Mouse (Mus musculus) MEL-GATA-1-ER (cell line): ENCODE results near the gene Kif1bp.
"Not testable (repeated sequence)": the region's sequence is repeated elsewhere in the genome, so short reads cannot be mapped to it uniquely, and the experiment has no call there.

ENCODE experiments used
- DNase-seq: peaks from one replicate; pipeline ENCODE4 v3.0.0-alpha.2; 2012; ENCODE audit warnings: low read depth; ENCODE audit errors: extremely low read depth

The Kif1bp gene

DNA sequence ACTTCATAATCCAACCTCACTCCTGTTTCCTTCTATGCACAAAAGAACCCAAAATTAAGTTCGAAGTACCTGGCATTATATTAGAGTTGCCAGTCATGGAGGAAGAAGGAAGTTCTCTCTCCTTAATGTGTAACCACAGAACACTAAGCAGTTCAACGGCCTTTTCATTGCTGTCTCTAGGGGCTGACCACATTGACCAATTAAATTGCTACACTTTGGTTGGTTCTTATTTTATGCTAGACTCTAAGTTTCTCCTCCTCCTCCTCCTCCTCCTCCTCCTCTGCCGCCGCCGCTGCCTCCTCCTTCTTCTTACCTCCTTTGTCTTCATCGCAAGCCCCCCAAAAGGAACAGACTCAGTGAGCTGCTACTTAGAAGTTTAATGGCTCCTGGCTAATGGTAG is 66.7 kb downstream of the Kif1bp start:
- DNase-seq, result no peak

DNA sequence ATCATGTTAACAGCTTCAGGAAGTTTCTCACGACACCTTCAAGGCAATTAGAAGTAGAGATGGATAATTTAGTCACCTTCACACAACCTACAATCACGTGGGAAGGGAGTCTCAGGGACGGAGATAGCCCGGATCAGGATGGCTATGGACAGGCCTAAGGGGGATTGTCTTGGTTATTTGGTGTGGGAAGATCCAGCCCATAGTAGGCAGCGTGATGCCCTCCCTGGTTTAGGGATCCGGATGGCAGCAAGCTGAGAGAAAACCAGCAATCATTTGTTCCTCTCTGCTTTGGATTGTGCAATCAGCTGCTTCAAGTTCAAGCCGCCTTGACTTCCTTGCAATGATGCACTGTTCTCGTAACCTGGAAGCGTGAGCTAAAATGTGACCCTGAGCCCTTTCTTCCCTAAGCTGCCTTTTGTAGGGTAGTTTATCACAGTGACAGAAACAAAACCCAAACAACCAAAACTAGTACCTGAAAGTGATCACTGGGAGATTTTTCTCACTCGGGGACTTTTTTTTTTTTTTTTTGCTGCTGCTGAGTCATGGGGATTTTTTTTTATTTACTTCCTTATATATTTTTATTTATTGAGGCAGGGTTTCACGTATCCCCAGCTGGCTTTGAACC is 69.1 kb downstream of the Kif1bp start:
- DNase-seq, result no peak

DNA sequence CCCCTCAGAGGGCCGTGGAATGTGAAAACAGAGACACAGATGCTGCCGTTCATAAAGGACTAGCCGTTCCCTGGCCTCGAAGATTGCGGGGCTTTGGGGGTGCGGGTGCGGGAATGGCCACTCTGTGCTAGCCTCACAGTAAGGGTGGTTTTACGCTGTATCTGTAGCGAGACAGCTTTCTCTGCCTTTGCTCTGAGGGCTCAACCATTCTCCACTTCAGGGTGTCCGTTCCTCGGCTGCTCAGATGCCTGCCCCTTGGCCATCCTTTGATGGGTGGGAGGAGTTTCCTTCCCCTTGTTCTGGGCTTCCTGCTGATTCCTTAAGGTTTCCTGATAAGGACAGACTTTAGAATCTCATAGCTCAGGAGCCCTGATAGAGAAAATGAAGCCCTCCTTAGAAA is 69.8 kb downstream of the Kif1bp start:
- DNase-seq, result no peak

DNA sequence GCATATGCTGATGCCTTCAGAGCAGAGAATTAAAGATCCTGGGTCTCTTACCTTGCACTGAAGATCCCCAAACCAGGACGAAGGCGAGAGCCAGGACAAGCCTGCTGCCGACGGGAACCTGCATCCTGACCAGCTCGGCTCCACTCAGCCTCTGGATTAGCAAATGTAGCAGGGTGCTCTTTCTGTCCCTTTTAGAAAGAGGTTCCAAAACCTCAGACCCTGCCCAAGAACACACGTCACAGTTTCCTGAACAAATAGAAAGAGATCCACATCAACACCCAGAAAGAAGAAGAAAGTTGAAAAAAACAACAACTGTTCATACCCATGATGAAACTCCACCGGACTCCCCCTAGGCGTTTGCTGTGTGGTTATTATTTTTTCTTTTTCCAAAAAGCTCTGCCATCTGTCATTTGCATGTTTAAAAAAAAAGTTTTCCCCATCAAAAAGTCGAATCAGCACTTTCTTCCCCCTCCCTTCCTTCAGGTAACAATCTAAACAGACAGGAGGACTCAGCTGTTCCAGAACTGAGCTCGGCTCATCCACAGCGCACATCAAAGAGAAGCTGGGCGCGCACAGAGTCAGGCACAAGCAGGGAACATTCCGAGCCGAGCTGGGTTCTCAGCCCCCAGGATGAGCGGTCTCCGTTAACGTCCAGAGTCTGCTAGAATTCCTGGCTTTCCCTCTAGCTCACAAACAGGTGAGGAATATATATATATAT is 70.5 kb downstream of the Kif1bp start:
- DNase-seq, result peak; percentile 88

DNA sequence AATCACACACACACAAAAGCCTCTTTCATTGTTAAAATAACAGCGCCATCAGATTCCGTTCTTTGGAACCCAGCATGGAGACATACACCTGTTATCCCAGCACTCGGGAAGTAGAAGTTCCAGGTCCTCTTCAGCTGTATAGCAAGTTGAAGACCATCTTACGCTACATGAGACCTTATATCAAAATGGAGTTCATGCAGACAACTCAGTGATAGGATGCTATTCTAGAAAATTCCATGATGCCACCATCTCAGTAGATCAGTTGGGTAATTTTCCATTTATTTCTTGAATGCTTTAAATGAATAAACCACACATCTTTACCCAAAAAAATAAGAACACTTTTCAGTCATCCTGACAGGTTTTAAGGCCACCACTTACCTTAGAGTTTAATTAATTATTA is 71.2 kb downstream of the Kif1bp start:
- no peak for DNase-seq

DNA sequence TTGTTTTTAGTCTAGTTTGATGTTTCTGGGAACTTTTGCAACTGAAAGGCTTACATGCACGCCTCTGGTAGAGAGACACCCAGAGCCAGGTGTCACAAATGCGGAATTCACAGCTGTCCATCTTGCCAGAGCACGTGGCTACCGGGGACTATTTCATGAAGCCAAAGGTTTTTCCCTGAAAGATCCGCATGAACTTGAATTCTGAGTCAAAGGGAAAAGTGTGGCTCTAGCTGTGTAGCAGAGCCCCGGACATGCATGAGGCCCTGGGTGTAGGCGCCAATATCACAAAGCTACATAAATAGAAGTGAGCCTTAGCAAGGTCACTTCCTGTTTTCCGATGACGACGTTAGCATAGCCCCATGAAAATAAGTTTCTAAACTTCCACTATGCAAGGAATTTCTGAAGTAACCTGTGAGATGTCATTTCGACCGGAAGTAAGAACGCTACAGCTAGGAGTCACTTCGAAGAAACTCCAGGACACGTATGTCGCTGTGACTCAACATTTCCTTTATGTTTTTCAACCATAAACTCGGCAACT is 72.2 kb downstream of the Kif1bp start:
- DNase-seq, result peak; percentile 85

DNA sequence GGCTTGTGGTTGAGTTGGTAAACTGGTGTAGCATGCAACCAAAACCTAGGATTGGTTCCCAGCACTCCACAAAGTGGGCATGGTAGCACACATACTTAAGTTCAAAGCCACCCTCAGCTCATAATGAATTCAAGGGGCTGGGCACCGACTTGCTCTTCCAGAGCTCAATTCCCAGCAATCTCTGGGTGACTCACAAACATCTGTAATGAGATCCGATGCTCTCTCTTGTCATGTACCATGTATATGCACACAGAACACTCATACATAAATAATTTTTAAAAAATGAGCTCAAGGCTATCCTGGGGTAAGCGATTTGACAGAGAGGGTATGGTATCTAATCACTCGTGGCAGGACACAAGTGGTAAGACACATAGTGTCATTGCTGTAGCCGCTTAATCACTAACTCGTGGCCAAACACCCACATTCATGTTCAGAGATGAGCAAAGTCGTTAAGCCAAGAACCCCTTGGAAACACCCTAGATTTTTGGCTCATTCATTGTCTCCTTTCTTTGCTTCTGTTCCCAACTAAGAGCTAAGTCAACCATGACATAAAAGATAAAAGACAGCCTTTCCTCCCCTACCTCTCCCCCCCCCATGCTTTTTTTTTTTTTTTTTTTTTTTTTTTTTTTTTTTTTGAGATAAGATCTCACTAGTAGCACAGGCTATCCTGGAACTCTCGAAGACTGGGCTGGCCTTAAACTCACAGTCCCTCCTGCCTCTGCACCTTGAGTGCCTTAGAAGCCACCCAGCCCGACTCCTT is 72.9 kb downstream of the Kif1bp start:
- no peak for DNase-seq

DNA sequence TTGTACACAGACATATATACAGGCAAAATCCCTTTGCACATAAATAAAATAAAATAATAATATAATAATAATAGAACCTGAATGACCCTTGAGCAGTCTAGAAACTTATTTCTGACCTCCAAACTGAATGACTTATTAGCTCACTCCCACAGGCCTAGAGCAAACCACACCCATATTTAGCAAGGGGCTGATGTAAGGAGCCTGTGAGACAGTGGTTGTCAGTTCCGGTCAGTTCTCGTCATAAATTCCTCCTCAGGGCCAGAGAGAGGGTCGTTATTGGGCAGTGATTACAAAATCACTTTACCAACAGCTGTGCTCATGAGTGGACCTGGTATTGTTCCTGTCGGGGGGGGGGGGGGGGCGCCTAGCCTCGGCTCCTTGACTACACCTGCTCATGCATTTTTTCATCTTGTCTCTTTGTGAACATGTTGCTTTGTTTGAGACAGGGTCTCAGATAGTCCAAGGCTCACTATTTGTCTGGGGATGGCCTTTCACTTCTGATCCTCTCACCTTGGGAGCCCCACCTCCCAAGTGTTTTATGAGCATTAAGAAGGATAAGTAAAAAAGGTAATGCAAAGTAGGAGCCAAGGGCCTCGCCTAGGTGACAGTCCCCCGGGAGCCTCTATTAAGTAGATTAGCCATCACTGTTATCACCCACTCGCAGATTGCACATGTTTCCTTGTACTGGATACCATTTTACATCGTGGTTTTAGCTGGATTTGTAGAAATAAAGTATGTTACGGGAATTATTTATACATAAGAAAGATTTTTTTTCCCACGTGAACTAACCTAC is 74.2 kb downstream of the Kif1bp start:
- no peak for DNase-seq

DNA sequence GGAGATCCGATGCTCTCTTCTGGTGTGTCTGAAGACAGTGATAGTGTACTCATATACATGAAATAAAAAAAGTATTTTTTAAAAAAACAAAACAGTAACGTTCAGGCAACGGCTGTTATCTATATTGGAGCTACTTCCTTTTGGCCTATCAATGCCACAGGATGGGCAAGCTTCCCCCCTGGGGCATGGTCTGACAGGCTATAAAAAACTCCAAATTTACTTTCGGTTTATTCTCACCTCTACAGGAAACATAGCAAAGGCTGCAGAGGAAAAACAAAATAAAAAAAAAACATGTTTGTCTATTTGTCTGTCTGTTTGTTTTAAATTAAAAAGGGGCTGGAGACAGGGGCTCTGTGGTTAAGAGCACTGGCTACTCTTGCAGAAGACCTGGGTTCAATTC is 74.9 kb downstream of the Kif1bp start:
- DNase-seq, result peak; percentile 83

DNA sequence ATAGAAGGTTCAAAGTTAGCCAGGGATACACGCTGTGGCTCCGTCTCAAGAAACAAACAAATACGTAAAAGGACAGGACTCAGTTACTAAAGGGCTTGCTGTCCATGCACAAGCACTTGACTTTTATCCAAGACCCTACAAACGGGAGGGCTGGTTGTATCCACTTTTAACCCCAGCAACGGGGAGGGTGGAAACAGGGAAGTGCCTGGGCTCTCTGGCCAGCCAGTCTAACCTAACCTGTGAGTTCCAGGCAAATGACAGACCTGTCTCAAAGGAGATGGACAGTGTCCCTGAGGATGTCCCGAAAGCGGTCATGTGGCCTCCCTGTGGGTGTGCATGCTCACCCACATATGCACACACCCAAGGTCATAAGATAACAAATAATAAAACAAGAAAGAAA is 76.3 kb downstream of the Kif1bp start:
- DNase-seq, result no peak

DNA sequence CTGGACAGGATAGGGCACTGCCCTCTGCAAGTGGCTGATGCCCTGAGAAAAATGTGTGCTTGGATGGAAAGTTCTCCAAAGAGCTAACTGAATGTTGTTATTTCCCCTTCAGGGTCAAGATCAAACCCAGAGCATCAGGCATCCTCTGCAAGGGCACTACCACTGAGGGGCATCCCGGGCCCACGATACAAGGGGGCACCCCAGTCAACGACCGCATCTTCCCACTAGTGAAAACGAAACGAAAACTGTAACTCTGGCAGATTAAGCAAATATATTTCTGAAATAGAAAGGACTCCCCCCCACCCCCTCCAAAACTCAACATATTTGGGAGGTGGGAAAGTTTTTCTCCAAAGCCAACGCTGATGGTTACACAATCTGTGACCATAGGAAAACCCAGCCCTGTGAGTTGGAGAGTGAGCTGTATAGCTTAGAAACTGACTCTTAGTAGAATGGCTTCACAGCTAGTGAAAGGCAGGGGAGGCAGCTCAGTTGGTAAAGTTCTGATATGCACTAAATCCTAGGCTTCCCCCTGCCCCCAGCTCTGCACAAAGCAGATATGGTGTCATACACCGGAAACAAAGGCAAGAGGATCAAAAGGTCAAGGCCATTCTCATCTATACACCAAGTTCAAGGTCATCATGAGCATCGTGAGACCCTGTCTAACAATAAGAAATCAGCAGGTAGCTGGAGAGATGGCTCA is 77.2 kb downstream of the Kif1bp start:
- DNase-seq, result no peak

DNA sequence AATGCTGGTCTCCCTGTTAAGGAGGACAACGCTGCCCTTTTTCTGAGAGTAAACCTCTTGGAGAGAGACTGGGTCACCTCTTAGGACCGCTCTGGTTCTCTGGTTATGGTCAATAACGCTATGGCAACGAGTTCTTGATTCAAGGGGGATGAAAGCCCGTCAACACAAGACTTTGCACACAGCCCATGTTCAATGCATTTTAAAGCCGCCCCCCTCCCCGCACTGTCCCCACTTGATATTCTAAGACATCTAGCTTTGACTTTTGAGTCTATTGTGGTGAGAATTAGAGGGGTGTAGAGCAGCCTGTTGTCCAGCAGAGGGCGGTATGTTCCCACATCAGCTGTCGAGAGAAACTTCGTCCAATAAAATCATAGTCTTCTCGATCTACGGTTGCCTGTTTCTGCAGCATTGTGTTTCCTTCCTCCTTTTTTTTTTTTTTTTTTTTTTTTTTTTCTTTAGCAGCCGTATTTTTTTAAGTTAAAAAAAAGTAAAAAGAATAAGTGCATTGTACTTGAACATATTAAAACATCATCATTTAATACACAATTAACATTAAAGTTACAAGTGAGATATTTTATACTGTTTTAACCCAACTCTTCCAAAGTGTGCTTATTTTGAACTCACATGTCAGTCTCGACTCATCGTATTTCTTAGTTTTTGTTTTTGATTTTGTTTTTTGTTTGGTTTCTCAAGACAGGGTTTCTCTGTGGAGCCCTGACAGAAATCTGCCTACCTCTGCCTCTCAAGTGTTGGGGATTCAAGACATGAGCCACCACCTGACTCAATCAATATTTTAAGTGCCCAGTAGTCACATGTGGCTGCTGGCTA is 78.0 kb downstream of the Kif1bp start:
- DNase-seq, result peak; percentile 82

DNA sequence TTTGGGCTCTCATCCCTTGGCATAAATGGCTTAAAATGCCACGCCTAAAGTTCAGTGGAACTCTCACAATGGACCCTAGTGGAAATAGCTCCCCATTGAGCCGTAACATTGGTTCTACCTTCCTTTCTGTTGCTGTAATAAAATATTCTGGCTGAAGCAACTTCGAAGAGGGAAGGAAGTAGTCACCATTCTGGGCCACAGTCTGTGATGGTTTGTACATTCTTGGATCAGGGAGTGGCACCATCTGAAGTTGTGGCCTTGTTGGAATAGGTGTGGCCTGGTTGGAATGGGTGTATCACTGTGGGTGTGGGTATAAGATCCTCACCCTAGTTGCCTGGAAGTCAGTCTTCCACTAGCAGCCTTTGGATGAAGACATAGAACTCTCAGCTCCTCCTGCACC is 86.6 kb downstream of the Kif1bp start:
- DNase-seq, result not testable (repeated sequence)
